Mouse (Mus musculus) thymus, adult 2 months (tissue): ENCODE results near the gene Ppy. TPM values are rescaled to one million over a fixed set of nuclear protein-coding genes. Genes with fewer than 3 reads are reported as not detected.

ENCODE experiments used
- DNase-seq: peaks from one replicate; pipeline ENCODE4 v3.0.0; 2021
- H3K27ac ChIP-seq: fragments of 200-500 bp; 2 replicates; pipeline ENCODE4 v1.5.1; 2012; ENCODE audit warnings: low read length, control low read depth; ENCODE audit not compliant: control insufficient read depth, insufficient read depth
- H3K27me3 ChIP-seq: fragments of 200-500 bp; 2 replicates; pipeline ENCODE4 v1.6.1; 2012; ENCODE audit warnings: mild to moderate bottlenecking, low read length, moderate library complexity, mixed read lengths; ENCODE audit not compliant: control insufficient read depth, insufficient read depth
- H3K36me3 ChIP-seq: fragments of 200-500 bp; 2 replicates; pipeline ENCODE4 v1.6.1; 2012; ENCODE audit warnings: mild to moderate bottlenecking, low read length, moderate library complexity; ENCODE audit not compliant: control insufficient read depth, insufficient read depth
- H3K4me1 ChIP-seq: fragments of 200-500 bp; replicated peaks from 2 replicates; pipeline ENCODE4 v1.6.1; 2012; ENCODE audit warnings: low read length; ENCODE audit not compliant: control insufficient read depth, insufficient read depth
- H3K4me3 ChIP-seq: fragments of 200-500 bp; 2 replicates; pipeline ENCODE4 v1.5.1; 2012; ENCODE audit warnings: mild to moderate bottlenecking, low read length, control low read depth, moderate library complexity; ENCODE audit not compliant: control insufficient read depth, insufficient read depth
- CTCF ChIP-seq: fragments of 200-500 bp; IDR thresholded peaks from 2 replicates; pipeline ENCODE4 v1.5.1; 2012; ENCODE audit warnings: mild to moderate bottlenecking, control low read depth, low read length, moderate library complexity, borderline replicate concordance; ENCODE audit not compliant: control insufficient read depth, poor library complexity, insufficient read depth; ENCODE audit errors: extremely low read depth
- POLR2A ChIP-seq: fragments of 200-500 bp; IDR thresholded peaks from 2 replicates; pipeline ENCODE4 v1.6.1; 2012; ENCODE audit warnings: mild to moderate bottlenecking, low read length, control low read depth, moderate library complexity; ENCODE audit not compliant: control insufficient read depth, poor library complexity, insufficient read depth; ENCODE audit errors: extremely low read depth
- WGBS: fragments of 180-500 bp; shearing (Covaris S2); methylation state at CpG from one replicate; pipeline ENCODE4 v1.1.7; 2018; 5-methylcytosine and 5-hydroxymethylcytosine counted together
- polyA plus RNA-seq: library from polyadenylated mRNA; depleted of rRNA; stranded (reverse); fragments of >200 nt; gene quantifications from 2 replicates; pipeline ENCODE4 v1.2.3, GENCODE M21; 2012

Gene Ppy
- polyA plus RNA-seq, 1 experiment, result 11.8 TPM

DNA sequence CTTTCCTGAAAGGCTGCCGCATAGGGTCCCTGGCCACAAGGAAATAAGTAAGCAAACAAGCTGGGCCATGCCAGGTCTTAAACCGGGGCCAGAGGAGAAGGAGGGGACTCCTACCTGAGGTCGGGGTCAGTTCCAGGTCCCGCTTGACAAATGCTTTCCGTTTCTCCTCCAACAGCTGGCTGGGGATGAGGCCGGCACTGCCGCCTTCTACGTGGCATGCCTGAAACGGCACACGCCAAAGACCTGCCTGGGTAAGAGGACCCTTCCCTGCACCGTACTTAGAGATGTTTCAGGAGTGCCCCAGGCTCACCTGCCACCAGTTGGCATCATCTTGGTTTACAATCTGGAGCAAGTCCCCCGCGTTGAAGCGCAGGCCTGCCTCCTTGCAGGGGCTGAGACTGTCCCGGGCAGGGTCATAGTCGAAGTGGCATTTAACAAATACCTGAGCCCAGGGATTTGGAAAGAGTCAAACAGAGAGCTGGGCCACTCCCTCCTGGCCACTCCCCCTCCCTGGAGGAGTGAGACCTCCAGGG, 39.1 kb downstream of the Ppy start:
- no peaks in the 10 kb centered on the region; the same call in 1 of the 2 replicates for H3K27me3 ChIP-seq
- no peak for TF ChIP-seq CTCF
- no peak for TF ChIP-seq POLR2A
- no peaks in the 10 kb centered on the region for H3K36me3 ChIP-seq
- WGBS, result 41% methylated on average over 16 of the region's 16 CpGs
- no peaks in the 10 kb centered on the region for H3K4me1 ChIP-seq
- H3K27ac ChIP-seq, result no peak overlapping the region
- H3K4me3 ChIP-seq, result no peak overlapping the region
- DNase-seq, result no peak

DNA sequence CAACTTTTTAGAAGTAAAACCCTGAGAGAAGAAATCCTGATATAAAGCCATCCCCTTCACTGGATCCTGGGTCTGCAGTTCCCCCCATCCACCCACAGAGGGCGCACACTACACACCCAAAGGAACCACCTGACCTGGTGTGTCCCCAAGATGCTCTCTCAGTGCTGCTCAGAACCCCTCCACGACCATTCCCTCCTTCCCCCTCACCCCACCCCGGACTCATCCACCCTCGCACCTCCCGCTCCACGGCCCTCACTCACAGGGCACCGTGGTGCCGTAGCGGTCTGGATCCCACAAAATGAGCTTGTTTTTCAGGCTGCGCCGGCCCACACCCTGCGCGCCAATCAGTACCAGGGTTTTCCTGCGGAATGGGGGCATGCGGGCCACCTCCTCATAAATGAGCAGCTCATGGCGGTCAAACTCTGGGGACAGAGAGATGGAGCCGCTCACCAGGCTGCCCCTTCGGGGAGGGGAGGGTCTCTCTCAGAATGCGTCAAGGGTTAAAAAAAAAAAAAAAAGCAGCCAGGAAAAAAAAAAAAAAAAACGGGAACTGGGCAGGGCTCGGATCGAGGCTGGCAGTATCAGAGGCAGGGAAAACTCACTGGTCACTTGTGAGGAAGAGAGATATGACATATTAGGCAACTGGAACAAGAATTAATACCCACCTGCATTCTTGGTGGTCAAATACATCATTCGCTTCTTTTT, 39.7 kb downstream of the Ppy start:
- Histone ChIP-seq H3K27ac (no peak overlapping the region), H3K4me3 (no peak overlapping the region), H3K36me3 (no peaks in the 10 kb centered on the region), H3K4me1 (no peaks in the 10 kb centered on the region), H3K27me3 (no peaks in the 10 kb centered on the region; the same call in 1 of the 2 replicates)
- 7% methylated on average over 22 of the region's 23 CpGs for WGBS
- TF ChIP-seq POLR2A (no peak), CTCF (peak; percentile 79; the same call in 1 of the 2 replicates)
- DNase-seq, result peak; percentile 65

DNA sequence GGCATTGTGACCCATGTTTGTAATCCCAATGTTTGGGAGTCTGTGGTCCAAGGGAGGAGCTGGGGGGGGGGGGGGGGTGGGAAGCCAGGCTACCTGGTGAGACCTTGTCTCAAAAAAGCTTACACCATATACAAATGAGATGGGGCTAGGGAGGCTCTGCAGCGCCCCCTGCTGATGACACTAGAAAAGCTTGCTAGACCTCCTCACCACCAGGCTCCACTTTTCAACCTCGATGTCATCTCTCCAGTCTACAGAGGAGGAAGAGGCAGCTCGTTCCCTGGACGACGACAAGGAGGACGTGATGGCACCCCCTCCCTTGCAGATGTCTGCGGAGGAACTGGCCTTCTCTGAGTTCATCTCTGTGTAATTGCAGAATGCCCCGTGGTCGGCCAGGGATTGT, 47.3 kb downstream of the Ppy start:
- WGBS, result 22% methylated on average over 9 of the region's 9 CpGs
- Histone ChIP-seq H3K4me3 (no peak overlapping the region), H3K36me3 (no peaks in the 10 kb centered on the region), H3K27ac (no peak overlapping the region), H3K27me3 (no peaks in the 10 kb centered on the region), H3K4me1 (no peaks in the 10 kb centered on the region)
- TF ChIP-seq CTCF (0 out of 2 replicates have a peak, but pooled peaks have one; percentile 47), POLR2A (no peak)
- DNase-seq, result peak; percentile 18

DNA sequence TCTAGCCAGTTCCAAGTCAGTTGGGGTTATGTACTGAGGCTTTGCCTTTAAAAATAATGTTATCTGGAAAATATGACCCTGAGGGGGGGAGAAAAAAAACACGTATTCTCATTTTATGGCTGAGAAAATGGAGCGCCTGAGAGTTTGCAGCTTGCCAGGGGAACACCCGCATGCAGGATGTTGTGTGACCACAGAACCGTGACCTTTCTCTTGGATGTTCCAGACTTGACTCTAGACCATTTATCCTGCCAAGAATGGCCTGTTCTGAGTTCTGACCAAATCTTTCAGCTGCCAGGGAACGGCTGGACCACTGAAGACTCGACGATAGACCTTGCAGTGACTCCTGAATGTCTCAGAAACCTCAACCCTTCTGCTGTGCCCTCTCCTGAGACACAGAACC, 47.9 kb downstream of the Ppy start:
- Histone ChIP-seq H3K4me3 (no peak overlapping the region), H3K27me3 (no peaks in the 10 kb centered on the region), H3K4me1 (no peaks in the 10 kb centered on the region), H3K27ac (no peak overlapping the region), H3K36me3 (no peaks in the 10 kb centered on the region)
- 63% methylated on average over 7 of the region's 7 CpGs for WGBS
- TF ChIP-seq POLR2A (no peak), CTCF (no peak)
- no peak for DNase-seq

DNA sequence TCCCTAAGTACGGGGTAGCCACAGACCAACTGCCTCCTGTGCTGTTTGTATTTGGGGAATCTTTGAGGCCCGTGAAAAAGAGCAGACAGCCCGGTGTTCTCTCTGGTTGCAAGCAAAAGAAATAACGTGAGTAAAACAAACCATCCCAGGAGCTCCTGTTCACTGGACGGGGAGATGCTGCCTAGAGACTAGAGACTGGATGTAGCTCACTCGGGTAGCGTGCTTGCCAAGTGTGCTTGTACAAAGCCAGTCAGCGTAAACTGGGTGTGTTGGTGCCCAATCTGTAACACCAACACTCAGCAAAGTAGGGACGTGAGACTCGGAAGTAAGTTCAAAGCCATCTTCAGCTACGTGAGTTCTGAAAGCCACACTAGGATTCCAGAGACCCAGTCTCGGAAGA, 48.4 kb downstream of the Ppy start:
- H3K4me3 ChIP-seq, result no peak overlapping the region
- DNase-seq, result no peak
- no peaks in the 10 kb centered on the region for H3K4me1 ChIP-seq
- TF ChIP-seq CTCF (no peak), POLR2A (no peak)
- no peak overlapping the region for H3K27ac ChIP-seq
- no peaks in the 10 kb centered on the region for H3K27me3 ChIP-seq
- H3K36me3 ChIP-seq, result no peaks in the 10 kb centered on the region
- WGBS, result 90% methylated on average over 12 of the region's 12 CpGs

DNA sequence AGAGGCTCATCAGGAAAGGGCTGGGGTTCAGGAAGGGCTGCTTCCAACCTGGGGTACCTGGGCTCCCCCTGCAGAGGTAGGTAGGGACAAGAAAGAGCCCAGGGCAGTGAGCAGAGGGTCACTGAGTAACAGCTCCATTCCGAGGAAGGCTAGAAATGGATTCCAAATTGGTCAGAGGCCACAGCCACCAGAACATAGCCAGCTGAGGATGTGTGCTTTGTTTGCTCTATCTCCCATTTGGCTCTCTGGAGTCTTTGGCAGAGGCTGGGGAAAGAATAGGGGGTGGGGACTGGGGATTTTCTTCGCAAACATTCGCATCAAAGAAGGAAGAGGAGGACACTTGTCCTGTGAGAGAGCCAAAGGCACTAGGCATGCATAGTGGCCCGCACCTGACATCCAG, 49.2 kb downstream of the Ppy start:
- TF ChIP-seq CTCF, result no peak
- WGBS, result 91% methylated on average over 4 of the region's 4 CpGs
- Histone ChIP-seq H3K4me1 (no peaks in the 10 kb centered on the region), H3K4me3 (no peak overlapping the region), H3K27me3 (no peaks in the 10 kb centered on the region), H3K36me3 (no peaks in the 10 kb centered on the region), H3K27ac (no peak overlapping the region)
- DNase-seq, result no peak
